Mouse (Mus musculus): ENCODE measurements around the gene Naa11. TPM values are rescaled to one million over a fixed set of nuclear protein-coding genes. Genes with fewer than 3 reads are reported as not detected.

Gene Naa11
- polyA plus RNA-seq (2017; shearing (Covaris generic)) = under 1 TPM in 1 of 2 experiments, not detected in 1; 0.10 TPM

GRCm38 (mm10) chr5:97392160-97392559 lies at the start of gene Naa11:
TSS of gene Naa11 (minus strand) at chr5:97392379.

Other genes starting within 250 kb of the Naa11 start
- gene Gk2, start 64.6 kb upstream of the Naa11 start, polyA plus RNA-seq (2017; shearing (Covaris generic)) = under 1 TPM in 1 of 2 experiments, not detected in 1; 0.76 TPM

All from activated CD4-positive, CD25-positive, alpha-beta regulatory T cell (primary cell).